Mouse (Mus musculus): ENCODE results near the gene Traf4. TPM values are rescaled to one million over a fixed set of nuclear protein-coding genes. Genes with fewer than 3 reads are reported as not detected.
A peak's percentile ranks its signal among the peaks of the same experiment; 100 is the strongest.

The Traf4 gene
- polyA plus RNA-seq, 1 experiment from 2014 or later: 115 TPM

- H3K9ac ChIP-seq (replicated peaks): no peak overlapping the region
- no peak overlapping the region for H3K4me3 ChIP-seq (replicated peaks)
- ATAC-seq (ENCODE audit: insufficient number of reproducible peaks, insufficient read depth, low FRiP score, low TSS enrichment, low read depth): no peak
- no peak overlapping the region for H3K27ac ChIP-seq
- H3K4me1 ChIP-seq (replicated peaks): peaks cover 11% of the 10 kb centered on the region; the same call in 1 of the 2 replicates
- 81% methylated on average over 19 of the region's 19 CpGs for WGBS
- peaks cover 20% of the 10 kb centered on the region for H3K36me3 ChIP-seq
- no peaks in the 10 kb centered on the region for H3K27me3 ChIP-seq
- H3K4me2 ChIP-seq: no peak overlapping the region
- H3K9me3 ChIP-seq: no peaks in the 10 kb centered on the region
These were observed 7.5 kb upstream of the Traf4 start for GRCm38 (mm10) chr11:78172748-78173383.

- Histone ChIP-seq H3K36me3 (peaks cover 20% of the 10 kb centered on the region), H3K9me3 (no peaks in the 10 kb centered on the region), H3K4me1 (replicated peaks) (peaks cover 6% of the 10 kb centered on the region; the same call in 1 of the 2 replicates), H3K27ac (no peak overlapping the region), H3K4me3 (replicated peaks) (no peak overlapping the region), H3K4me2 (no peak overlapping the region), H3K9ac (replicated peaks) (no peak overlapping the region), H3K27me3 (no peaks in the 10 kb centered on the region)
- no peak for ATAC-seq (ENCODE audit: insufficient number of reproducible peaks, insufficient read depth, low FRiP score, low TSS enrichment, low read depth)
- 81% methylated on average over 16 of the region's 16 CpGs for WGBS
These were observed 6.8 kb upstream of the Traf4 start for GRCm38 (mm10) chr11:78172034-78172747.

GRCm38 (mm10) chr11:78171328-78171727 lies 5.9 kb upstream of the Traf4 start:
- WGBS: 80% methylated on average over 4 of the region's 4 CpGs
- no peak for ATAC-seq (ENCODE audit: insufficient number of reproducible peaks, insufficient read depth, low FRiP score, low TSS enrichment, low read depth)
- Histone ChIP-seq H3K27me3 (no peaks in the 10 kb centered on the region), H3K9ac (replicated peaks) (no peak overlapping the region), H3K27ac (no peak overlapping the region), H3K4me3 (replicated peaks) (no peak overlapping the region), H3K36me3 (peaks cover 20% of the 10 kb centered on the region), H3K9me3 (no peaks in the 10 kb centered on the region), H3K4me1 (replicated peaks) (peaks cover 9% of the 10 kb centered on the region), H3K4me2 (no peak overlapping the region)

DNA sequence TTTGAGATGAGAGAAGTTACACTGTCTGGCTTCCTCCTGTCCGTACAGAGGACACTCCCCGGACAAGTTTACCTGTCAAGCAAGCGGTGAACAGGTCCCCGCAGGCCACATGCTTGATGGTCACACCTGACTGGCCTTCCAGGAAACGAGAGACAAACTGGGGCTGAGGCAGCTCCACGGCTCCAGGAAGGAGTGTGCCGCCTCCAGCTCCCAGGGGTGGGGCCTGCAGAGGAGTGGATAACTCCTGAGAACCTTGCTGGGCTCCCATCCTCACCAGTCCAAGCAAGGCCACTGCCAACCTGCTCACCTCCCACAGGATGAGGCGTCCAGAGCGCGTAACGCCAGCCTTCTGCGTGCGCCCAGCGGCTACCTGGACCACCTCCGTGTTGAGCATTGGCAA lies 4.9 kb upstream of the Traf4 start:
- no peak overlapping the region for H3K9ac ChIP-seq (replicated peaks)
- no peak overlapping the region for H3K4me2 ChIP-seq
- no peak overlapping the region for H3K4me3 ChIP-seq (replicated peaks)
- peaks cover 20% of the 10 kb centered on the region for H3K36me3 ChIP-seq
- ATAC-seq (ENCODE audit: insufficient number of reproducible peaks, insufficient read depth, low FRiP score, low TSS enrichment, low read depth): no peak
- H3K27me3 ChIP-seq: no peaks in the 10 kb centered on the region
- WGBS: 90% methylated on average over 15 of the region's 15 CpGs
- peaks cover 16% of the 10 kb centered on the region for H3K4me1 ChIP-seq (replicated peaks)
- H3K27ac ChIP-seq: 0 out of 2 replicates have a peak overlapping the region, but pooled peaks have one; percentile 12
- H3K9me3 ChIP-seq: no peaks in the 10 kb centered on the region

GRCm38 (mm10) chr11:78168541-78169468 lies 3.4 kb upstream of the Traf4 start:
- Histone ChIP-seq H3K4me1 (replicated peaks) (peaks cover 17% of the 10 kb centered on the region), H3K9me3 (no peaks in the 10 kb centered on the region), H3K36me3 (peaks cover 20% of the 10 kb centered on the region), H3K9ac (replicated peaks) (no peak overlapping the region), H3K27ac (no peak overlapping the region), H3K4me3 (replicated peaks) (no peak overlapping the region), H3K4me2 (no peak overlapping the region), H3K27me3 (no peaks in the 10 kb centered on the region)
- 65% methylated on average over 19 of the region's 19 CpGs for WGBS
- ATAC-seq (ENCODE audit: insufficient number of reproducible peaks, insufficient read depth, low FRiP score, low TSS enrichment, low read depth): no peak

DNA sequence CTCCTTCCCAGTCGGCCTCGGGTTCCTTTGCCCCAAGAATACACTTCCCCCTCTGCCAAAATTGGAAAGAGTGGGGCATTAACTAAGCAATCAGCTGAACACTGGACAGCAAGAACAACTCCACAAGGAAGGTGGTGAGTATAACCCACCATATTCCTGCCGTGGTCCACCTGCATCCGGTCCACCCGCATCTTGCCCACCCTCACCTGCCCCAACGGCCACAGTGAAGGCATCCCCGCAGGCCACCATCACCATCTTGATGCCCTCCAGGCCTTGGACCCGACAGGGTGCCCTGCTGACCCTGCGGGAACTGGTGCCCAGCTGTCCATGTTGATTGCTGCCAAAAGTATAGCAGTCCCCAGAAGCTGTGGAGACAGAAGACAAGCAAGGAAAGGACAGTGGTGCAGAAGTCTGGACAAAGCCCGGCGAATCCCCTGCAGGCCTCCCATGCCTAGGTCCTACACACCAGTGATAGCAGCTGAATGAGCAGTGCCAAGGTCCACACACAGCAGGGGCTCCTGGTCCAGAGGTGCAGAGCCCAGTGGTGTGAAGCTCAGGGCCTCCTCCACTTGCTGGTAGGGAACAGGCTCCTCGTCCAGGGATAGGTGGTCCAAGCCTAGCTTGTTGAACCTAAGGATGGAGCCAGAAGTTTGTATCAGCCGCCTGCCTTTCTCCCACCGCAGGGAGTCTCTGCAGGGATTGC lies 2.0 kb upstream of the Traf4 start:
- no peak overlapping the region for H3K9ac ChIP-seq (replicated peaks)
- WGBS: 91% methylated on average over 14 of the region's 14 CpGs
- no peak overlapping the region for H3K4me3 ChIP-seq (replicated peaks)
- peaks cover 31% of the 10 kb centered on the region for H3K4me1 ChIP-seq (replicated peaks)
- peaks cover 26% of the 10 kb centered on the region for H3K36me3 ChIP-seq
- H3K27ac ChIP-seq: no peak overlapping the region
- no peak for ATAC-seq (ENCODE audit: insufficient number of reproducible peaks, insufficient read depth, low FRiP score, low TSS enrichment, low read depth)
- H3K4me2 ChIP-seq: no peak overlapping the region
- H3K9me3 ChIP-seq: no peaks in the 10 kb centered on the region
- no peaks in the 10 kb centered on the region for H3K27me3 ChIP-seq

DNA sequence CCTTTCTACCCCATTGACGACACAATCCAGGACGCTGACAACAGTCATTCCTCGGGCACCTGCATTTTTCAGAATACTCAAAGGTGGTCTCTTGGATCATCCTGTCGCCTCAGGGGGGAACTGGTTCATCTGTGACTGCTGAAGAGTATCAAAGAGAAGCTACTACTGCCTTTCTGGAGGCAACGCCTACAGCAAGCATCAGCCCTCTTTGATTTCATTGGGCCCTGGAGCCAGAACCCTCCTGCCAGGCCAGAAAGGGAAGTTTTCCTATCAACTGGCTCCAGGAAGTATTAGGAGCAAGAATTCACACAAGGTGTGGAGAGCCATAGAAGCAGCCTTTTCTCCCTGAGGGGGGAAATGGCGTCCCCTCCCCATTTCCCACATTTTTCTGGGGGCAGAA lies 1.3 kb upstream of the Traf4 start:
- WGBS: 66% methylated on average over 6 of the region's 6 CpGs
- ATAC-seq (ENCODE audit: insufficient number of reproducible peaks, insufficient read depth, low FRiP score, low TSS enrichment, low read depth): no peak
- H3K27me3 ChIP-seq: no peaks in the 10 kb centered on the region
- H3K27ac ChIP-seq: no peak overlapping the region
- no peak overlapping the region for H3K4me2 ChIP-seq
- H3K36me3 ChIP-seq: peaks cover 28% of the 10 kb centered on the region
- no peaks in the 10 kb centered on the region for H3K9me3 ChIP-seq
- peaks cover 37% of the 10 kb centered on the region for H3K4me1 ChIP-seq (replicated peaks)
- H3K9ac ChIP-seq (replicated peaks): no peak overlapping the region
- no peak overlapping the region for H3K4me3 ChIP-seq (replicated peaks)

DNA sequence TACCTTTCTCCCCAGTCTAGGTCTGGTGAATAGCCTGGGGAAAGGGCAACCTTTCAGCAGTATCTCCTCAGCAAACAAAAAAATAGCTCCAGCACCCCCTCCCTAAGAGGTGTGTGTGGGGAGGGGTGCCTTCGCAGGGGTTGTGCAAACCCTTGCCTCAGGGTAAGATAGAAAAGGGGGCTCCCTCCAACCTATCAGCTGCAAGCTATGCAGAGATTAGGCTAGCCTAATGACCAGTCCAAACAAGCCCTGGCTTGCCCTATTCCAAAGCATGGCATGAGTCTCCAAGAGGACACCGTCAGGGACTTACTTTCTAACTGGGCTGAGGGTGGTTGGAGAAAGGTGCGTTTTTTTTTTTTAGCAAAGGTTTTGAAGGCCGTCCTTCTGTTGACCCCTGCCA lies 772 bp upstream of the Traf4 start:
- peaks cover 32% of the 10 kb centered on the region for H3K36me3 ChIP-seq
- no peaks in the 10 kb centered on the region for H3K9me3 ChIP-seq
- peaks cover 40% of the 10 kb centered on the region for H3K4me1 ChIP-seq (replicated peaks)
- H3K27me3 ChIP-seq: no peaks in the 10 kb centered on the region
- peak overlapping the region; percentile 90 for H3K4me2 ChIP-seq
- 42% methylated on average over 4 of the region's 4 CpGs for WGBS
- no peak for ATAC-seq (ENCODE audit: insufficient number of reproducible peaks, insufficient read depth, low FRiP score, low TSS enrichment, low read depth)
- peak overlapping the region; percentile 91 for H3K27ac ChIP-seq
- H3K9ac ChIP-seq (replicated peaks): peak overlapping the region; percentile 99; the same call in 1 of the 2 replicates
- peak overlapping the region; percentile 100 for H3K4me3 ChIP-seq (replicated peaks)

DNA sequence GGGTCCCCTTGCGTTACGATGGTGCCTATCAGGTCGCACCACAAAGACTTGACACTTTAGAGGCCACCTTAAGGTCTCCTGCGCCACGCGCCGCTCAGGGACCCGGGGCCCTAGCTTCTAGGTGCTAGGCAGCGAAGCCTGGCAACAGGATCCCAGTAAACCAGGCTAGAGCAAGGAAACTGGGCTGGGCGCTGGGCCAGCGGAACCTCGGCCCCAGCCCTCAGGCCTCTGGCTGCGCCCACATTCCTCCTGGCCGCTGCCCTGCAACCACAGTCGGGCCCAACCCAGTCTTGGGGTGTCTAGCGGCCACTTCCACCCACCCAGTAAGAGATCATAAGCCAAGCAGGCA lies 346 bp upstream of the Traf4 start:
- Histone ChIP-seq H3K36me3 (peaks cover 32% of the 10 kb centered on the region), H3K27me3 (no peaks in the 10 kb centered on the region), H3K4me3 (replicated peaks) (peak overlapping the region; percentile 100), H3K4me1 (replicated peaks) (peaks cover 41% of the 10 kb centered on the region), H3K4me2 (peak overlapping the region; percentile 90), H3K27ac (peak overlapping the region; percentile 91), H3K9ac (replicated peaks) (peak overlapping the region; percentile 99), H3K9me3 (no peaks in the 10 kb centered on the region)
- WGBS: 3% methylated on average over 16 of the region's 16 CpGs
- 0 out of 2 replicates have a peak, but pooled peaks have one; percentile 0 for ATAC-seq (ENCODE audit: insufficient number of reproducible peaks, insufficient read depth, low FRiP score, low TSS enrichment, low read depth)

GRCm38 (mm10) chr11:78164604-78164923 lies 825 bp downstream of the Traf4 start:
- peaks cover 38% of the 10 kb centered on the region for H3K36me3 ChIP-seq
- H3K9ac ChIP-seq (replicated peaks): peak overlapping the region; percentile 99
- H3K27me3 ChIP-seq: no peaks in the 10 kb centered on the region
- H3K4me2 ChIP-seq: peak overlapping the region; percentile 90
- WGBS: under 1% methylated on average over 14 of the region's 14 CpGs
- no peak for ATAC-seq (ENCODE audit: insufficient number of reproducible peaks, insufficient read depth, low FRiP score, low TSS enrichment, low read depth)
- peak overlapping the region; percentile 100 for H3K4me3 ChIP-seq (replicated peaks)
- H3K4me1 ChIP-seq (replicated peaks): peaks cover 53% of the 10 kb centered on the region
- no peaks in the 10 kb centered on the region for H3K9me3 ChIP-seq
- H3K27ac ChIP-seq: peak overlapping the region; percentile 100
